19 mouse cellular contexts compared by ENCODE assay signal in genomic region chr12:42338996-42339680, GRCm38 (mm10).
"Had no signal": no experiment of that assay in that cellular context is flagged by ENCODE, and none has a peak within 500 bp of the region (broad histone marks: within the 10 kb centered on the region; RNA-seq: fewer than 3 reads in every experiment).

No protein-coding gene starts in this region.

- DNase-seq: kidney, adult 8-10 months; kidney, postnatal 10 days; kidney, postnatal 36 days; liver, embryonic 13.5 days; lung, adult 2 months; lung, postnatal 14 days; lung, postnatal 4 days; right cerebral cortex, adult 18-20 months; right cerebral cortex, postnatal 14 days; right cerebral cortex, postnatal 4 days; thymus, adult 2 months; thymus, postnatal 14 days; thymus, postnatal 4 days had no signal

- H3K27ac ChIP-seq: kidney, embryonic 15.5 days; liver, embryonic 13.5 days; midbrain, embryonic 15.5 days; neural tube, embryonic 13.5 days; stomach, postnatal 0 days had no signal

- H3K27me3 ChIP-seq: kidney, embryonic 15.5 days; liver, embryonic 13.5 days; midbrain, embryonic 15.5 days; neural tube, embryonic 13.5 days had no signal

- H3K9ac ChIP-seq: kidney, embryonic 15.5 days; liver, embryonic 13.5 days; midbrain, embryonic 15.5 days; neural tube, embryonic 13.5 days had no signal

- H3K36me3 ChIP-seq: kidney, embryonic 15.5 days; liver, embryonic 13.5 days; midbrain, embryonic 15.5 days; neural tube, embryonic 13.5 days had no signal

- H3K9me3 ChIP-seq: kidney, embryonic 15.5 days; liver, embryonic 13.5 days; midbrain, embryonic 15.5 days; neural tube, embryonic 13.5 days had no signal

- ATAC-seq: midbrain, embryonic 15.5 days had no signal

- H3K4me1 ChIP-seq: kidney, embryonic 15.5 days; liver, embryonic 13.5 days; midbrain, embryonic 15.5 days; neural tube, embryonic 13.5 days had no signal

- H3K4me2 ChIP-seq: kidney, embryonic 15.5 days; liver, embryonic 13.5 days; midbrain, embryonic 11.5 days; midbrain, embryonic 15.5 days; neural tube, embryonic 13.5 days had no signal

- H3K4me3 ChIP-seq: kidney, embryonic 15.5 days; liver, embryonic 13.5 days; midbrain, embryonic 15.5 days; myocyte; neural tube, embryonic 13.5 days had no signal
